Mouse (Mus musculus): ENCODE measurements around the gene Tmem40. TPM values are rescaled to one million over a fixed set of nuclear protein-coding genes. Genes with fewer than 3 reads are reported as not detected.

Tmem40 gene
- polyA plus RNA-seq, 1 experiment from 2014 or later, result 34.2 TPM

GRCm38 (mm10) chr6:115727108-115727507, 35.1 kb downstream of the Tmem40 start:
- no peak overlapping the region for H3K4me2 ChIP-seq (ENCODE audit: low read depth, low read length)
- no peaks in the 10 kb centered on the region for H3K36me3 ChIP-seq (ENCODE audit: control insufficient read depth, insufficient read depth, low read length)
- H3K4me1 ChIP-seq (ENCODE audit: control insufficient read depth, insufficient read depth, low read length), result peaks cover 3% of the 10 kb centered on the region; the same call in 1 of the 2 replicates
- no peak overlapping the region for H3K27ac ChIP-seq (ENCODE audit: low read length)
- H3K9ac ChIP-seq (ENCODE audit: low read length), result no peak overlapping the region
- WGBS, result 89% methylated on average over 1 of the region's 1 CpGs
- no peaks in the 10 kb centered on the region for H3K27me3 ChIP-seq (ENCODE audit: control insufficient read depth, insufficient read depth, low read length)
- no peak overlapping the region for H3K4me3 ChIP-seq (replicated peaks; ENCODE audit: low read length)
- ATAC-seq (ENCODE audit: insufficient read depth, low FRiP score), result no peak
- H3K9me3 ChIP-seq (replicated peaks; ENCODE audit: control insufficient read depth, low read length), result no peaks in the 10 kb centered on the region; the same call in 1 of the 2 replicates

DNA sequence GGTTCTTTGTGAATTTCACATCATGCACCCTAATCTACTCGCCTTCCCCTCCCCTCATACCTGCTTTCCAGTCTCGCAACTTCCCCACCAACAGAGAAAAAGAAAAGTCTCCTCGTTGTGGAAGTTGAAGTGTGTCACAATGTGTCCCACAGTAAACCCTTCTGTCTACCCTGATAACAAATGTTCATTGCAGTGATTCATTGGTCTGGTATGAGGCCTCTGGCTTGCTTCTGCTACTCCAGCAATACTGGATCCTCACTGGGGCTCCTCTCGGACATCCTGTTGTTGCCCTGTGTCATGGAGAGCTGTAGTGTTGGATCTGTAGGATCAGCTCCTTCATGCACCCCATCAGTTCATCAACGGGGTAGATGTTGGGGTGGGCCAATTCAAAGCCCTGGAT, 40.0 kb downstream of the Tmem40 start:
- no peak for ATAC-seq (ENCODE audit: insufficient read depth, low FRiP score)
- H3K36me3 ChIP-seq (ENCODE audit: control insufficient read depth, insufficient read depth, low read length), result no peaks in the 10 kb centered on the region
- no peak overlapping the region for H3K27ac ChIP-seq (ENCODE audit: low read length)
- no peak overlapping the region for H3K4me3 ChIP-seq (replicated peaks; ENCODE audit: low read length)
- no peak overlapping the region for H3K9ac ChIP-seq (ENCODE audit: low read length)
- WGBS, result 58% methylated on average over 5 of the region's 5 CpGs
- H3K4me2 ChIP-seq (ENCODE audit: low read depth, low read length), result no peak overlapping the region
- H3K9me3 ChIP-seq (replicated peaks; ENCODE audit: control insufficient read depth, low read length), result no peaks in the 10 kb centered on the region; the same call in 1 of the 2 replicates
- H3K4me1 ChIP-seq (ENCODE audit: control insufficient read depth, insufficient read depth, low read length), result no peaks in the 10 kb centered on the region
- no peaks in the 10 kb centered on the region for H3K27me3 ChIP-seq (ENCODE audit: control insufficient read depth, insufficient read depth, low read length)

DNA sequence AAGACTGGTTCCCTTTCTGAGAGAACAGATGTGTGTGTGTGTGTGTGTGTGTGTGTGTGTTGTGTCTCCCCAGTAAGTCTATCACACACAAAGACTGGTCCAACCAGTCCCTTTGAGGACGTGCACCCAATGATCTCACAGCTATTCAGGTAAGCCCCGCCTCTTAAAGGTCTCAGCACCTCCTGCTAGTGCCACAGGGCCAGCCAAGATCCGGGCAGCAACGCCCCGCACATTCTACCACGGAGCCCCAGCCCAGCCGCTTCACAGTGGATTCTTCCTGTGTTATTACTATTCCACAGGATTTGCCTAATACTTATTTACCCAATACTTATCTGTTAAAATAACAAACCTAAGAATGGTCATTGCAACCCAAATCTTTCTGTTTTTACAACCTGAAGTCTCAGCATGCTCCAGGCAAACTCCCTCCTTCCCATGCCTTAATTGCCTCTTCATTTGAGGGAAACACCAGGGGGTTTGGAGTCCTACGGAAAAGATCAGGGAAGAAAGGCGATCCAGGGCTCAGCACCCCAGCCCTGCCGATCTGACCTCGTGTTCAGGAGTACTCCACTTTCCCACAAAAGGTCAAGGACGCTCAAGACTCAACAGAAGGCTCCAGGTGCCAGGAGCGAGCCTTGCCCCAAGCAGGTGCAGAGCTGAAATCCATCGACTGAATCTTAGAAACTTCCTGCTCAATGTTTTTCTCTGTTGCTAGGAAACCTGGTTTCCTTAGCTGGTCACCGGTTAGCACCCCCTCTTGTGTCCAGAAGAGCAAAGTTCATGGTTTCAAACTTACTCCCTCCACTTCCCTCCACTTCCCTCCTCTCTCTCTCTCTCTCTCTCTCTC, 44.3 kb downstream of the Tmem40 start:
- peak overlapping the region; percentile 78 for H3K27ac ChIP-seq (ENCODE audit: low read length)
- peak overlapping the region; percentile 4 for H3K9ac ChIP-seq (ENCODE audit: low read length)
- H3K4me1 ChIP-seq (ENCODE audit: control insufficient read depth, insufficient read depth, low read length), result peaks cover 4% of the 10 kb centered on the region; the same call in 1 of the 2 replicates
- H3K9me3 ChIP-seq (replicated peaks; ENCODE audit: control insufficient read depth, low read length), result no peaks in the 10 kb centered on the region
- H3K36me3 ChIP-seq (ENCODE audit: control insufficient read depth, insufficient read depth, low read length), result no peaks in the 10 kb centered on the region
- no peaks in the 10 kb centered on the region for H3K27me3 ChIP-seq (ENCODE audit: control insufficient read depth, insufficient read depth, low read length)
- WGBS, result 5% methylated on average over 15 of the region's 15 CpGs
- peak overlapping the region; percentile 44 for H3K4me2 ChIP-seq (ENCODE audit: low read depth, low read length)
- ATAC-seq (ENCODE audit: insufficient read depth, low FRiP score), result peak; percentile 94
- peak overlapping the region; percentile 5 for H3K4me3 ChIP-seq (replicated peaks; ENCODE audit: low read length)

GRCm38 (mm10) chr6:115717101-115717652, 45.0 kb downstream of the Tmem40 start:
- peak; percentile 54; the same call in 1 of the 2 replicates for ATAC-seq (ENCODE audit: insufficient read depth, low FRiP score)
- H3K9me3 ChIP-seq (replicated peaks; ENCODE audit: control insufficient read depth, low read length), result no peaks in the 10 kb centered on the region
- peak overlapping the region; percentile 38; the same call in 1 of the 2 replicates for H3K9ac ChIP-seq (ENCODE audit: low read length)
- H3K4me2 ChIP-seq (ENCODE audit: low read depth, low read length), result peak overlapping the region; percentile 44
- H3K27me3 ChIP-seq (ENCODE audit: control insufficient read depth, insufficient read depth, low read length), result no peaks in the 10 kb centered on the region
- H3K27ac ChIP-seq (ENCODE audit: low read length), result peak overlapping the region; percentile 73
- peaks cover 4% of the 10 kb centered on the region; the same call in 1 of the 2 replicates for H3K4me1 ChIP-seq (ENCODE audit: control insufficient read depth, insufficient read depth, low read length)
- H3K36me3 ChIP-seq (ENCODE audit: control insufficient read depth, insufficient read depth, low read length), result no peaks in the 10 kb centered on the region
- 11% methylated on average over 8 of the region's 8 CpGs for WGBS
- H3K4me3 ChIP-seq (replicated peaks; ENCODE audit: low read length), result peak overlapping the region; percentile 18

- Histone ChIP-seq H3K4me2 (ENCODE audit: low read depth, low read length) (no peak overlapping the region), H3K9ac (ENCODE audit: low read length) (no peak overlapping the region), H3K27me3 (ENCODE audit: control insufficient read depth, insufficient read depth, low read length) (no peaks in the 10 kb centered on the region), H3K9me3 (replicated peaks; ENCODE audit: control insufficient read depth, low read length) (no peaks in the 10 kb centered on the region), H3K4me1 (ENCODE audit: control insufficient read depth, insufficient read depth, low read length) (no peaks in the 10 kb centered on the region), H3K4me3 (replicated peaks; ENCODE audit: low read length) (no peak overlapping the region), H3K36me3 (ENCODE audit: control insufficient read depth, insufficient read depth, low read length) (no peaks in the 10 kb centered on the region), H3K27ac (ENCODE audit: low read length) (no peak overlapping the region)
- WGBS, result 76% methylated on average over 2 of the region's 3 CpGs
- ATAC-seq (ENCODE audit: insufficient read depth, low FRiP score), result no peak
Measured at GRCm38 (mm10) chr6:115711261-115711660, 50.9 kb downstream of the Tmem40 start.

DNA sequence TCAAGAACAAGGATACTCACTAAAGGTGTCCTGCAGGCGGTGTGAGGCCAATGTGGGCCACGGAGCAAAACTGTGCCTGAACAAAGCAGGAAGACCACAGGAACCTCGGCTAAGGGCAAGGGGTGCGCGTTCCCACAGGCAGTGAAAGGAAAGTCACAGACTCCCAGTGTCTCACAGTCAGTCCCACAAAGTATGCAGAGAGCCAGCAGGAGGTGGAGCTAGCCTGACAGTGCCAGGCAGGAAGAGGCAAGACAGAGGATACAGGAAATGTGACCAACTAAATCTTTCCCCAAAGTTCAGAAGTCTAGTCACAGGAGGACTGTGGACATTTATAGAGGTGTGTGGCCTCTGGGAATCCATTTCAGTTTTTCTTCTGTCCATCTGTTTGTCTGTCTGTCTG, 59.3 kb downstream of the Tmem40 start:
- Histone ChIP-seq H3K4me2 (ENCODE audit: low read depth, low read length) (no peak overlapping the region), H3K9ac (ENCODE audit: low read length) (no peak overlapping the region), H3K36me3 (ENCODE audit: control insufficient read depth, insufficient read depth, low read length) (no peaks in the 10 kb centered on the region), H3K9me3 (replicated peaks; ENCODE audit: control insufficient read depth, low read length) (no peaks in the 10 kb centered on the region), H3K4me3 (replicated peaks; ENCODE audit: low read length) (no peak overlapping the region), H3K4me1 (ENCODE audit: control insufficient read depth, insufficient read depth, low read length) (peaks cover 3% of the 10 kb centered on the region; the same call in 1 of the 2 replicates), H3K27ac (ENCODE audit: low read length) (no peak overlapping the region), H3K27me3 (ENCODE audit: control insufficient read depth, insufficient read depth, low read length) (no peaks in the 10 kb centered on the region)
- 83% methylated on average over 5 of the region's 5 CpGs for WGBS
- no peak for ATAC-seq (ENCODE audit: insufficient read depth, low FRiP score)

DNA sequence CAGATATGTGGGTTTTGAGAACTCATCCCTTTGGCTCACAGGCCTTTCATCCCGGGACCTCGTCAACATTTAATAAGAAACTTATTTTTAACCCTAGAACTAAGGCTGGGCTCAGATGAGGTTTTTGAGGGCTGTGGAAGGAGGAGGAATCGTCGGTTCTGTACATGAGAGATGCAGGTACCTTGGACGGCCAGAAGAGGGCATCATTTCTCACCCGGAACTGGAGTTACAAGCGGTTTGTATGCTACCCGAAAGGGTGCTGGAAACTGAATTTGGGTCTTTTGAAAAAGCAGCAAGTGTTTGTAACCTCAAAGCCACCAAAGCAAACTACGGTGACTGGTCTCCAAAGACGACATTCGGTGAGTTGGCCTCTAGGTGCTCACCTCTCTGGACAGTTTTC, 60.9 kb downstream of the Tmem40 start:
- 53% methylated on average over 11 of the region's 11 CpGs for WGBS
- no peaks in the 10 kb centered on the region for H3K9me3 ChIP-seq (replicated peaks; ENCODE audit: control insufficient read depth, low read length)
- H3K36me3 ChIP-seq (ENCODE audit: control insufficient read depth, insufficient read depth, low read length), result no peaks in the 10 kb centered on the region
- no peak overlapping the region for H3K4me3 ChIP-seq (replicated peaks; ENCODE audit: low read length)
- peak overlapping the region; percentile 9; the same call in 1 of the 2 replicates for H3K27ac ChIP-seq (ENCODE audit: low read length)
- no peak overlapping the region for H3K4me2 ChIP-seq (ENCODE audit: low read depth, low read length)
- no peak for ATAC-seq (ENCODE audit: insufficient read depth, low FRiP score)
- H3K27me3 ChIP-seq (ENCODE audit: control insufficient read depth, insufficient read depth, low read length), result no peaks in the 10 kb centered on the region
- no peak overlapping the region for H3K9ac ChIP-seq (ENCODE audit: low read length)
- H3K4me1 ChIP-seq (ENCODE audit: control insufficient read depth, insufficient read depth, low read length), result peaks cover 3% of the 10 kb centered on the region; the same call in 1 of the 2 replicates

- H3K4me3 ChIP-seq (replicated peaks; ENCODE audit: low read length), result no peak overlapping the region
- ATAC-seq (ENCODE audit: insufficient read depth, low FRiP score), result no peak
- no peaks in the 10 kb centered on the region for H3K36me3 ChIP-seq (ENCODE audit: control insufficient read depth, insufficient read depth, low read length)
- H3K27me3 ChIP-seq (ENCODE audit: control insufficient read depth, insufficient read depth, low read length), result no peaks in the 10 kb centered on the region
- H3K9ac ChIP-seq (ENCODE audit: low read length), result no peak overlapping the region
- peaks cover 3% of the 10 kb centered on the region; the same call in 1 of the 2 replicates for H3K4me1 ChIP-seq (ENCODE audit: control insufficient read depth, insufficient read depth, low read length)
- no peak overlapping the region for H3K4me2 ChIP-seq (ENCODE audit: low read depth, low read length)
- peak overlapping the region; percentile 9; the same call in 1 of the 2 replicates for H3K27ac ChIP-seq (ENCODE audit: low read length)
- 74% methylated on average over 1 of the region's 1 CpGs for WGBS
- H3K9me3 ChIP-seq (replicated peaks; ENCODE audit: control insufficient read depth, low read length), result no peaks in the 10 kb centered on the region
Measured at GRCm38 (mm10) chr6:115700778-115701177, 61.4 kb downstream of the Tmem40 start.

- no peaks in the 10 kb centered on the region for H3K9me3 ChIP-seq (replicated peaks; ENCODE audit: control insufficient read depth, low read length)
- H3K36me3 ChIP-seq (ENCODE audit: control insufficient read depth, insufficient read depth, low read length), result no peaks in the 10 kb centered on the region
- WGBS, result 85% methylated on average over 4 of the region's 4 CpGs
- no peaks in the 10 kb centered on the region for H3K27me3 ChIP-seq (ENCODE audit: control insufficient read depth, insufficient read depth, low read length)
- no peak for ATAC-seq (ENCODE audit: insufficient read depth, low FRiP score)
- H3K4me3 ChIP-seq (replicated peaks; ENCODE audit: low read length), result no peak overlapping the region
- no peak overlapping the region for H3K9ac ChIP-seq (ENCODE audit: low read length)
- no peak overlapping the region for H3K27ac ChIP-seq (ENCODE audit: low read length)
- H3K4me2 ChIP-seq (ENCODE audit: low read depth, low read length), result no peak overlapping the region
- H3K4me1 ChIP-seq (ENCODE audit: control insufficient read depth, insufficient read depth, low read length), result peaks cover 8% of the 10 kb centered on the region
Measured at GRCm38 (mm10) chr6:115698699-115699098, 63.5 kb downstream of the Tmem40 start.
